Mouse (Mus musculus): Measurements from ENCODE around the gene Vps8. TPM values are rescaled to one million over a fixed set of nuclear protein-coding genes. Genes with fewer than 3 reads are reported as not detected.

Gene Vps8
- polyA plus RNA-seq, 1 experiment: 36.3 TPM

DNA sequence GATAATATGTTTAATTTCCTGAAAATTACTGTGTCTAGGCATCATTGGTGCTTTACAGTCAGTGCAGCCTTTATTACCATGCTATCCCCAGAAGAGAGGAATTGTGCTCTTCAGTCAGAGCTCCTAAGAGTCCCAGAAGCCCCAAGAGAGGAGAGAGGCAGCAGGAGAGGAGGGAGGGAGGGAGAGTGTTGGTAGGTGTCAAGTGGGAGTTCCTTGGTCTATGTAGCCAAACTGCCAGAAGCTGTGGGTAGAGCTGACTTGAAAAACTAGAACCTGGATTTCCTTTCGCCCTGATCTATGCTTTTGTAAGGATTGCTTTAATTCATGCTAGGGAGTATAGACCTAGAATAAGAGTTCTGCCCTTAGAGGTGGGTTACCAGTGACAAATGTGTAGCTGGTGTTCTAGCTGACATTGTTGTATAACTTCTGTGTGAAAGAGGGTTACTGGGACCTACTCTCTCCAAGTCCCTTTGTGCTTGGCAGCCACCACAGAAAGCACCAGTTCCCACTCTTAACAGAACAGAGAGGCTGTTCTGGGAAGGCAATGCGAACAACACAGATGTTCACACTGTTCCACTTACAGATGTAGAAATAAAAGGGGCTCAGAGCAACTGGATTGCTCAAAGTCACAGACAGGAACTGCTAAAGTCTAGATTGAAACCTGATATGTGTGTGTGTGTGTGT, 7.6 kb downstream of the Vps8 start:
- TF ChIP-seq GATA1 (IDR thresholded peaks at IDR 0.05; ENCODE audit: low read length): no peak

DNA sequence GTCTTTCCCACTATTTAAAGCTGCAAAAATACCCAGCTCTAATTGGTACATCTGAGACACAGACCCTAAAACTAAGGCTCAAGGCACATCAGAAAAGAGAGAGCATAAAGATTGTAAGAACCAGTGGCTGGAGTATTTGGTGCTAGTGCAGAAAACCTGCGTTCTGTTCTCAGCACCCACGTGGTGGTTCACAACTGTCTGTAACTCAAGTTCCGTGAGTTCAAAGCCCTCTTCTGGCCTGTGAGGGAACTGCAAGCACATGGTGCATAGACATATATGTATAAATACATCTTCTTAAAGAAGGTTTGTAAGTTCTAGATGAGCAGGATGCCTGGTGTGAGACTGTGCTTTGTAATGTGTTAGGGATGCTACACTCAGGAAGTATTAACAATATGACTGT, 8.7 kb downstream of the Vps8 start:
- no peak for TF ChIP-seq GATA1 (IDR thresholded peaks at IDR 0.05; ENCODE audit: low read length)

- no peak for TF ChIP-seq GATA1 (IDR thresholded peaks at IDR 0.05; ENCODE audit: low read length)
Observed at GRCm38 (mm10) chr16:21433543-21433942, 10.6 kb downstream of the Vps8 start.

- TF ChIP-seq GATA1 (IDR thresholded peaks at IDR 0.05; ENCODE audit: low read length): no peak
Observed at GRCm38 (mm10) chr16:21441012-21441411, 18.1 kb downstream of the Vps8 start.

DNA sequence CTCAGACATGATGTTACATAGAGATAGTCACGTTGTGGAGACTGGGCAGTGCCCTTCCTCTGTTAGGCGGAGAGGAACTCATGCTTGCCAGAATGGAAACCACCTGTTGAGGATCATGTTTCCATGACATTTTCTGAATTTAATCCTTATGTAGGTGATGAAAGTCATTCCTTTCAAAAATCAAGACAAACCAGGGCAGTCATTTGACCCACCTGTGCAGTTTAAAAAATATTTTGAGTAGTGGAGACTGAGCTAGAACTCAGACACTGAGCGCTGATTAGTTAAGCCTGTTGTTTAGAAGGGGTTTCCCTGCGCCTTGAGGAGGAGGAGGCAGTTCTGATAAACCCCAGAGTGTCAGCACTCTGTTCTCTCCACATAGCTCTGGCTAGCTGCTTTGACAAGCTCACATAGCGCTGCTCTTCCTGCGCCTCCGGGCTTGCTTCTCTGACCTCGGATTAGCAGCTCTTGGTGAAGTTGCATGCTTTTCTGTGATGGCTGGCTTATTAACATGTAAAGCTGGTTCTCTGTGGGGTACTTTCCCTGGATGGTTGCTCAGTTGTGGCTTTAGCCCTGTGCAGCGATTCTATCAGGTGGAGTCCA, 22.2 kb downstream of the Vps8 start:
- TF ChIP-seq GATA1 (IDR thresholded peaks at IDR 0.05; ENCODE audit: low read length): no peak

DNA sequence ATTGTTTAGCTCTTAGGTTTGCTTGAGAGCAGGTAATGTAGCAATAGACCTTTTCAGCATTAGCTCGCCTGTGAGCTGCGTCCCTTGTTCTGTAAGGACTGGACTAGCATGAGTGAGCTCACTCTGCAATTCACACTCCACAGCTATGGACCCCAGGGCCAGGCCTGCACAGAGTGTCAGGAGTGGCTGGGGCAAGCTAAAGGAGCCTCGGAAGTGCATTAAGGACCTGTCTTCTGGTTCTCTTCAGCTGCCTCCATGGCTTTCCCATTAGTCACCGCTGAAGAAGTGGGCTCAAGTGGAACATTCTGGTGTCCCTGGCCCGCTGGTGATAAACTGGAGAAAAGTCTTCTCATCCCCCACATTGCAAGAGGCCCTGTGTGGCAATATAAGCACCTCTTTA, 24.5 kb downstream of the Vps8 start:
- TF ChIP-seq GATA1 (IDR thresholded peaks at IDR 0.05; ENCODE audit: low read length): no peak

DNA sequence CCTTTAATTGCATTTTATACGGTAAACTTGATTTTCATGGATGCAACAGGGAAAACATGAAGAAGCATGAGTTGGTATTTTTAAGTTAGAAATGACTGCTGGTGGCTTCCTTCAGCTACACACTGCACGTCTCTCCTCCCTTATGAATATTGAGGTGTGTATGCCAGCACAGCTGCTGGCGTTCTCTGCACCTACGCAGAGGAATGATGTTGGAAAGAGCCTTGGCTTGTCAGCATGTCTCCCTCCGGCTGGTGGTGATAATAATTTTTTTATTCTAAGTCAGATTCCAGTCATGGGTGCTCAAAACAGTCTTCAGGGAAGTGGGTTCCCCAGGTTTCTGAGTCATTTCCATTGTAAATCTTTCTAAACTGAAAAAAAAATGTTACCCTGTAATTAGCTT, 25.5 kb downstream of the Vps8 start:
- no peak for TF ChIP-seq GATA1 (IDR thresholded peaks at IDR 0.05; ENCODE audit: low read length)

DNA sequence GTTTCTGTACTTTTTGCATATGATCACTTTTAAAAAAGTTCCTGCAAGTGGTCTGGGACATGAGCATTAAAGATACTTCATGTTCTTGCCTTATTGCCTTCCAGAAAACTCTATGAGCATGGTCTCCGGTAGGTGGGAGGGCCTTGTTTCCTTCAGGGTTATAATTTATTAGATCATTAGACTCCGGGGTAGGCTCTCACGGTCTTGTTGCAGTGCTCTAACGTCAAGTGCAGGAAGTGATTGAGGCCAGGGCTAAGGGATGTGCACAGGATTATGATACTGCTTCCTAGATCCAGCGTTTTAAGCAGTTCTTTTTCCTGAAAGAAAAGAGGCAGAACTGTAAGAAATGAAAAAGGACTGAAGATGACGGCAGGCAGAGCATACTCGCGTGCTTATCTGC, 27.0 kb downstream of the Vps8 start:
- TF ChIP-seq GATA1 (IDR thresholded peaks at IDR 0.05; ENCODE audit: low read length): no peak

DNA sequence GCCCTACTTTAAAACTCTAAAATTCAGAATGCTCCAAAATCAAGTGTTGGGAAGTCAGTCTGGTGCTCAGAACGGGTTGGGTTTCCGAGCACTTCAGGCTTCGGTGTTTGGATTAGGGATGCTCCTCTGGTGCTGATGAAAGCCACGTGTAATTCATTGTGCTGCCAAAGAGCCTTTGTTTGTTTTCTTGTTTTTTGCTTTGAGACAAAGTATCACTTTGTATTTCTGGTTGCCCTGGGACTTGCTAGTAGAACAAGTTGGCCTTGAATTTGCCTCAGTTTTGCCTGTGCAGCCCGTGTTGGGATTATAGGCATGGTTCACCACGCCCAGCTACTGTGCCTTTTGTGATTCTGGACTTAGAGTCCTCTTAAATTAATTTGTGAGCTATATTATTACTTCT, 29.7 kb downstream of the Vps8 start:
- no peak for TF ChIP-seq GATA1 (IDR thresholded peaks at IDR 0.05; ENCODE audit: low read length)

DNA sequence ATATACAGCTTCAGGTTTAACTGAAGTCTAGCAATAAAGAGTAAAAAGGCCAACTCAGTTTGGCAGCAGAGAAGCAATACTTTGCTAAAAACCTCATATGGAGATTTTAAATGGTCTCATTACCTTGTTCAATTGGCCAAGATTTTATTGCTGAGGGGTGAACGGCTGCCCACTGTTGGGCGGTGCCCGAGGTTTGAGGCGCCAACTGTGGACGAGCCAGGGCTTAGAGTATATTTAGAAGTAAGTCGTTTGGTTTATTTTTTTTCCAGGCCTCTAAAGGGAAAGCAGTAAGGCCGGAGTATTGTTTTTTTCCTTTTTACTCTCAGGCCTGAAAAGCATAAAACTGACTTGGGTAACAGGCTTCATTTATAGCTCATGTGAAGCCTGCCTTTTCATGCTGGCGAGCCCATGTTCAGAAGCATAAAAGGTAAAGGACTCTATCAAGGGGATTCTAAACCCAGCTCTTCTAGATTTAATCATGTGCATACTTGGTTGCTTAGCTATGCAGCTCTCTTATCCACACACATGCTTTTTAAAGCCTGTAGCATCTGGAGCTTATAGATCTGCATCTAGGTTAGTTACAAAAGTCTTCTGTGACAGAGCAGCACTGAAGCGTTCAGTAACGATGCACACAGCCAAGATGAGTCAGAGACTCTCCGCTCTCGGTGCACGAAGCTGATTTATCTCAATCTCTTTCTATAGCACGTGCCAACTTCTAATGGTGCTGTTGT, 34.9 kb downstream of the Vps8 start:
- TF ChIP-seq GATA1 (IDR thresholded peaks at IDR 0.05; ENCODE audit: low read length): no peak

GRCm38 (mm10) chr16:21465868-21466267, 43.0 kb downstream of the Vps8 start:
- TF ChIP-seq GATA1 (IDR thresholded peaks at IDR 0.05; ENCODE audit: low read length): no peak

DNA sequence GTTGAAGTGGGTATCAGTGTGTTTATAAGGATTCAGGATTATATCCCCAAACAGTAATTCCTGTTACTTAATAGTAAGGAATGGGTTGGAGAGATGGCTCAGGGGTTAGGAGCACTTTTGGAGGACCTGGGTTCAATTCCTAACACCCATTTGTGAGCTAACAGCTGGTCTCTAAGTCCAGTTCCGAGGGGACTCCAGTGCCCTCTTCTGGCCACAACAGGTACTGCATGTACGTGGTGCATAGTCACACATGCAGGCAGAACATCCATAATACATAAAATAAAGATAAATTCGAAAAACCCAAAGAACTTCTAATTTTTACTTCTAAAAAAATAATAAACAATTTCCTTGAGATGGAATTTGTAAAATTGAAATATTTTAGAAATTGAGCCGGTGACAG, 47.5 kb downstream of the Vps8 start:
- no peak for TF ChIP-seq GATA1 (IDR thresholded peaks at IDR 0.05; ENCODE audit: low read length)

- TF ChIP-seq GATA1 (IDR thresholded peaks at IDR 0.05; ENCODE audit: low read length): no peak
Observed at GRCm38 (mm10) chr16:21477074-21477473, 54.2 kb downstream of the Vps8 start.

- no peak for TF ChIP-seq GATA1 (IDR thresholded peaks at IDR 0.05; ENCODE audit: low read length)
Observed at GRCm38 (mm10) chr16:21478376-21478775, 55.5 kb downstream of the Vps8 start.

GRCm38 (mm10) chr16:21483803-21484202, 60.9 kb downstream of the Vps8 start:
- no peak for TF ChIP-seq GATA1 (IDR thresholded peaks at IDR 0.05; ENCODE audit: low read length)

DNA sequence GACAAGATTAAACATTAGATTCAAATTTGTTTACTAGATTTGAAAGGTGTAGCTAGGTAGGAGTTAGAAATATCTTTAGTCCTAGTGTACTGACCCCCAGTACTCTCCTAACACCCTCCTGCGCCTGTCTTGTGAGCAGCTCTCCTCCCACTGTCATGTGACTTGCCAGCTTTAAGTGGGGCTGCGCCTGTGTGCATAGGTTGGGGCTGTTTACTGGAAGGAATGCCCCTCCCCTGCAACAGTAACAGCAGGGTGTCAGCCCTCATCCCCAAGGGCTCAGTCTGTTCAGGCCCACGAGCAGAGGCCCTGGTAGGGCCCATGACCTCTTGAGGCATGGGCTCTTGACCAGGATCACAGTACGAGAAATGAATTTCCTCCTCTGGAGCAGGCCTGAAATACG, 62.8 kb downstream of the Vps8 start:
- no peak for TF ChIP-seq GATA1 (IDR thresholded peaks at IDR 0.05; ENCODE audit: low read length)

DNA sequence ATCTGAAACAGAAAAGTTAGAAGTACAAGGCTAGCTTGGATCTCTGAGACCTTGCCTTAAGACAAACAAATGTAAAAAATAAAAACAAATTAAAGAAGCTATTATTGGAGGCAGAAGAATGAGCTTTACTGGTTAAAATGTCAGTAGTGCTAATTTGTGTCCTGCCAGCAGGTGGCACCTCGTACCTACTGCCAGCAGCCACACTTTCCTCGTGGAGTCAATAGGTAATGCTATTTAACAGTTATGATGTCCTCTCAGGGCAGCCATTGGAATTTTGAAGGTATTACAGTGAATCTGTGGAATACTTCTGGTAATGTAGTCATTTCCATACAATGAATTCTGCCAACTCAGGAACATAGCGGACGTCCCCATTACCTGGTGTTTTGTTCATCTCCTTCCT, 65.5 kb downstream of the Vps8 start:
- no peak for TF ChIP-seq GATA1 (IDR thresholded peaks at IDR 0.05; ENCODE audit: low read length)
